Mouse (Mus musculus) testis, adult 2 months (tissue): Measurements from ENCODE around the gene Fmnl1.

Experiments
- CTCF ChIP-seq: fragments of 200-500 bp; IDR thresholded peaks from 2 replicates; pipeline ENCODE4 v1.5.1; 2012; ENCODE audit warnings: low read depth, mild to moderate bottlenecking, inconsistent platforms, low read length, moderate library complexity; ENCODE audit not compliant: control insufficient read depth, insufficient read depth, insufficient replicate concordance
- POLR2A ChIP-seq: fragments of 200-500 bp; IDR thresholded peaks from 2 replicates; pipeline ENCODE4 v1.6.1; 2012; ENCODE audit warnings: low read depth, mild to moderate bottlenecking, inconsistent platforms, low read length, moderate library complexity; ENCODE audit not compliant: control insufficient read depth

- TF ChIP-seq CTCF (peak; percentile 16; the same call in 1 of the 2 replicates), POLR2A (no peak)
Measured at GRCm38 (mm10) chr11:103162132-103162531, 8.8 kb upstream of the Fmnl1 start.
